Mouse (Mus musculus): ENCODE data around the gene Kank1.
"Not testable (repeated sequence)": the region's sequence is repeated elsewhere in the genome, so short reads cannot be mapped to it uniquely, and the experiment has no call there.

GRCm38 (mm10) chr19:25475806-25476205 is 239.0 kb downstream of the Kank1 start:
- not testable (repeated sequence) for TF ChIP-seq CTCF, POLR2A (IDR thresholded peaks at IDR 0.05; ENCODE audit: insufficient read depth, low read depth, low read length)

All from olfactory bulb, adult 2 months (tissue).